Mouse (Mus musculus) ES-E14 (cell line): ENCODE results near the gene Kdm4b. TPM values are rescaled to one million over a fixed set of nuclear protein-coding genes. Genes with fewer than 3 reads are reported as not detected.
A peak's percentile ranks its signal among the peaks of the same experiment; 100 is the strongest.

Source experiments
- DNase-seq: peaks from one replicate; pipeline ENCODE4 v3.0.0-alpha.2; 2013; ENCODE audit warnings: low read depth, low spot score
- H3K27ac ChIP-seq: 2 replicates; pipeline ENCODE4 v1.5.1; 2012; ENCODE audit warnings: low read depth, mild to moderate bottlenecking, low read length, moderate library complexity, mixed read lengths; ENCODE audit not compliant: poor library complexity, insufficient read depth, severe bottlenecking
- H3K36me3 ChIP-seq: 2 replicates; pipeline ENCODE4 v1.6.1; 2012; ENCODE audit warnings: mild to moderate bottlenecking, low read length, moderate library complexity, mixed read lengths; ENCODE audit not compliant: control insufficient read depth, poor library complexity, insufficient read depth, severe bottlenecking
- H3K4me1 ChIP-seq, 2 experiments: fragments of 150-350 bp in 1 of 2; sonication (generic) in 1 of 2; 2 replicates each; pipeline ENCODE4 v1.6.1; 2012; ENCODE audit warnings: low read length in 2 of 2, mild to moderate bottlenecking in 1 of 2, mixed read lengths in 1 of 2; ENCODE audit not compliant: control insufficient read depth in 2 of 2, insufficient read depth in 2 of 2, poor library complexity in 1 of 2
- H3K4me3 ChIP-seq, 2 experiments: fragments of 150-350 bp in 1 of 2; sonication (generic) in 1 of 2; 2 replicates each; pipeline ENCODE4 v1.5.1; 2012; ENCODE audit warnings: low read length in 2 of 2, low read depth in 1 of 2, mild to moderate bottlenecking in 1 of 2, mixed read lengths in 1 of 2; ENCODE audit not compliant: insufficient read depth in 1 of 2, poor library complexity in 1 of 2, severe bottlenecking in 1 of 2
- H3K9ac ChIP-seq: 2 replicates; pipeline ENCODE4 v1.6.1; 2012; ENCODE audit warnings: low read depth, mild to moderate bottlenecking, low read length, mixed read lengths; ENCODE audit not compliant: poor library complexity, insufficient read depth, severe bottlenecking
- H3K9me3 ChIP-seq: fragments of 150-350 bp; sonication (generic); 2 replicates; pipeline ENCODE4 v1.6.1; 2012; ENCODE audit warnings: low read depth, mild to moderate bottlenecking, low read length; ENCODE audit not compliant: control insufficient read depth, insufficient read depth
- CHD2 ChIP-seq: IDR thresholded peaks from 2 replicates; pipeline ENCODE4 v1.6.1; 2014; ENCODE audit warnings: mild to moderate bottlenecking, low read depth, low read length, inconsistent platforms
- HCFC1 ChIP-seq: IDR thresholded peaks from 2 replicates; pipeline ENCODE4 v1.6.1; 2012; ENCODE audit warnings: low read length, inconsistent platforms, borderline replicate concordance; ENCODE audit not compliant: insufficient read depth
- MAFK ChIP-seq: IDR thresholded peaks from 2 replicates; pipeline ENCODE4 v1.6.1; 2014; ENCODE audit warnings: mild to moderate bottlenecking, low read depth, low read length, inconsistent platforms; ENCODE audit not compliant: insufficient read depth
- ZC3H11A ChIP-seq: IDR thresholded peaks from 2 replicates; pipeline ENCODE4 v1.6.1; 2012; ENCODE audit warnings: low read depth, mild to moderate bottlenecking, inconsistent platforms, low read length, borderline replicate concordance
- ZNF384 ChIP-seq: IDR thresholded peaks from 2 replicates; pipeline ENCODE4 v1.6.1; 2012; ENCODE audit warnings: low read depth, low read length, inconsistent platforms
- in situ Hi-C, 2 experiments: fragments of 600-800 bp; cut with MboI; formaldehyde crosslinking; loops; one replicate each; pipeline ENCODE4 v1.15.1; 2025; ENCODE audit warnings: low sequenced_read_pairs in 2 of 2, inconsistent platforms in 1 of 2; ENCODE audit not compliant: unreplicated experiment in 2 of 2
- total RNA-seq: library from RNA; depleted of rRNA; stranded (reverse); fragments of 300-350 nt; gene quantifications from 2 replicates; pipeline ENCODE4 v1.2.3, GENCODE M21; 2012

Kdm4b gene
- total RNA-seq, 1 experiment = 21.1 TPM

- peaks cover 0 to 9% of the 10 kb centered on the region in 2 experiments; a peak in 1 of 4 replicates for H3K4me1 ChIP-seq
- H3K27ac ChIP-seq = no peak overlapping the region
- H3K9ac ChIP-seq = no peak overlapping the region
- H3K4me3 ChIP-seq = no peak overlapping the region
- peak; percentile 63 for DNase-seq
- TF ChIP-seq ZC3H11A (peak; percentile 77; the same call in 1 of the 2 replicates), CHD2 (no peak)
- in situ Hi-C loops = loop anchor here in 1 of 2 experiments (10.0 kb wide), 1 partner anchor 204 kb away; the partner anchor contains the start of gene Gm20219
- H3K36me3 ChIP-seq = peaks cover 24% of the 10 kb centered on the region; the same call in 1 of the 2 replicates
- H3K9me3 ChIP-seq = no peaks in the 10 kb centered on the region
Observed at GRCm38 (mm10) chr17:56350694-56351093, 24.8 kb downstream of the Kdm4b start.

DNA sequence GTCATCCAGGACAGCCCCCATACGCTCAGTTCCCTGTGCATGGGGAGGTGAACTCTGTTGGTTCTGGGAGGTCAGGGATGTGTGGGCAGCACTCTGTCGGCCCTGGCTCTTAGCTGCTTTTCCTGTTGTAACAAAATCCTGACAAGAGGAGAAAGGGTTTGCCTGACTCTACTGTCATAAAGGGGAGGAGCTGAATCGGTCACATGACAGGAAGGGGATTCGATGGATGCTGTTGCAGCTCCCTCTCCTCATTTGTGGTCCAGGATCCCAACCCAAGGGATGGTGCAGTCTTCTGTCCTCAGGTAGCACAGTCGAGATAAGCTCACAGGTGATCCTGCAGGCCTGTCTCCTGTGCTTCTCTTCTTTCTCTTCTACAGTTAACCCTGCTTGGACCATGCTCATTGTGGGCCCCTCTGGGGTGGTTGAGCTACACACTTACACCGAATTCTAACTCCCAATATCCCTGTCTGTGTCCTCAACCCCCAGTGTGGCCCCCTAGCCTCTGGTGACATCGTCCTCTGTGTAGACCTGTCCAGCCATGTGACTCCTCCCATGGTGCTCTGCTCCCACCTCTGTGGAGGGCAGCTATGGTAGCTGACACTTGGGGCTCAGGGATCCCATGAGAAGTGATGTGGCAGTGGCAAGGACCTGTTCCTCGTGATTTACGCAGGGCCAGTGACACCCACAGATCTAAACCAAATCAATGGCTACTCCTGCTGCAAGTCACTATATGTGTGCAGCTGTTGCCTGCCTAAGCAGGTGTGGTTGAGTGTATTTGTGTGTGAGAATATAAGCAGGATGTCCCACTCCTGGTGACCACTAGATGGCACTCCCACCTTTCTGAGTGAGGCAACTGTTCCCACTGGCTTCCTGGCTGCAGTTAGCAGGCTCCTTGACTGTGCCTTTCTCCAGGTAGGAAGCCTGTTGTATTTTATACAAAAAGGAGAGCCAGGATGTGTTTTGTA lies 31.3 kb downstream of the Kdm4b start:
- H3K36me3 ChIP-seq = peaks cover 28% of the 10 kb centered on the region; the same call in 1 of the 2 replicates
- in situ Hi-C loops = loop anchor here in 1 of 2 experiments (10.0 kb wide), 1 partner anchor 198 kb away; the partner anchor contains the start of gene Gm20219
- H3K4me3 ChIP-seq = no peak overlapping the region
- H3K27ac ChIP-seq = no peak overlapping the region
- no peak overlapping the region for H3K9ac ChIP-seq
- DNase-seq = peak; percentile 73
- TF ChIP-seq CHD2 (no peak), ZC3H11A (peak; percentile 94)
- H3K4me1 ChIP-seq = no peaks in the 10 kb centered on the region; a peak in 1 of 4 replicates
- no peaks in the 10 kb centered on the region for H3K9me3 ChIP-seq

DNA sequence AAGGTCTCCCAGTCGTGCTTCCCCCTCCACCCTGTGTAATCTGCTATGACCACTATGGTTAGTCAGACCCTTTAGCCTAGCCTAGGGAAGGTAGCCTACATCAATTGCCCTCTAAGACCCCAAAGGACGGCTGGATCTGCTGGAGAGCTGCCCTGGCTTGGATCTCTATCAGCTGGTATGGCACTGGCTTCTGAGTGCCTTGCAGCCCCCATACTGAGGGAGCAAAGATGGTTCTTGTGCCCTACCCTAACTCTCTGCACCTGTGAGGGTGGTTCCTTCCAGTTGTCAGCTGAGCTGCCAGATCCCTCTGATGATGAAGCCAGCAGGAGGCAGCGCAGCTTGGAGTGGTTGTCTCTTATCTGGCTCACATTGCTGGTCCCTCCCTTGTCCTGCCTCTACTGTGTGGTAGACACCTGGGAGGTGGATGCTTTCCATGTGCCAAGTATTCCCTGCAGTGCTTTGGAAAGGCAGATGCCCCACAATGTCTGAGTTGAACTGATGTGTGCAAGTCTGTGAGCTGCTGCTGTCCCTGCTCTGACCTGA lies 33.4 kb downstream of the Kdm4b start:
- in situ Hi-C loops = loop anchor here in 1 of 2 experiments (10.0 kb wide), 1 partner anchor 196 kb away; the partner anchor contains the start of gene Gm20219
- no peak for TF ChIP-seq CHD2
- TF ChIP-seq MAFK = no peak
- TF ChIP-seq HCFC1 = no peak
- TF ChIP-seq ZC3H11A = no peak
- TF ChIP-seq ZNF384 = no peak

DNA sequence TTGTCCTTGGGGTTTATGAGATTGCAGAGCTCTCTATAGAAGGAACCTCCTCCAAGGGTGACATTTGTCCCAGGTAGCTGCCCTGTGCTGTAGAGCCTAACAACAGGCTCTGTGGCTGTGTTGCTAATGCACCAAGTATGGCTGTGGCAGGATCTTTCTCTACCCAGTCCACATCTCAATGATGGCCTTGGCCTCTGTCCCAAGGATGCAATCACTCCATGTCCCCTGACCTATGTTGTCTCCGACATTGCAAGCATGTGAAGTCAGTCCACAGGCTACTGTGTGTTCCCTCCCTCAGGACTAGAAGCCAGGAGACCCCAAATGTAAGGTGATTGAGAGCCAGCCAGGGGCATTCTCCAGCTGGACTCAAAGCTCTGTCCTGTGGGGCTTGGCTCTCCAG lies 34.0 kb downstream of the Kdm4b start:
- H3K4me1 ChIP-seq = no peaks in the 10 kb centered on the region; a peak in 1 of 4 replicates
- in situ Hi-C loops = loop anchor here in 1 of 2 experiments (10.0 kb wide), 1 partner anchor 195 kb away; the partner anchor contains the start of gene Gm20219
- H3K4me3 ChIP-seq = no peak overlapping the region
- H3K9me3 ChIP-seq = no peaks in the 10 kb centered on the region
- H3K36me3 ChIP-seq = peaks cover 12% of the 10 kb centered on the region; the same call in 1 of the 2 replicates
- TF ChIP-seq HCFC1 (no peak), CHD2 (no peak), ZC3H11A (no peak), MAFK (no peak), ZNF384 (no peak)
- H3K27ac ChIP-seq = no peak overlapping the region
- H3K9ac ChIP-seq = no peak overlapping the region
- no peak for DNase-seq

More for the DNA sequence above, 33.4 kb downstream of the Kdm4b start:
- H3K36me3 ChIP-seq = peaks cover 15% of the 10 kb centered on the region; the same call in 1 of the 2 replicates
- no peak overlapping the region for H3K27ac ChIP-seq
- no peak for DNase-seq
- H3K9ac ChIP-seq = no peak overlapping the region
- H3K4me1 ChIP-seq = no peaks in the 10 kb centered on the region; a peak in 1 of 4 replicates
- H3K9me3 ChIP-seq = no peaks in the 10 kb centered on the region
- H3K4me3 ChIP-seq = no peak overlapping the region
